In the genomic region with DNA sequence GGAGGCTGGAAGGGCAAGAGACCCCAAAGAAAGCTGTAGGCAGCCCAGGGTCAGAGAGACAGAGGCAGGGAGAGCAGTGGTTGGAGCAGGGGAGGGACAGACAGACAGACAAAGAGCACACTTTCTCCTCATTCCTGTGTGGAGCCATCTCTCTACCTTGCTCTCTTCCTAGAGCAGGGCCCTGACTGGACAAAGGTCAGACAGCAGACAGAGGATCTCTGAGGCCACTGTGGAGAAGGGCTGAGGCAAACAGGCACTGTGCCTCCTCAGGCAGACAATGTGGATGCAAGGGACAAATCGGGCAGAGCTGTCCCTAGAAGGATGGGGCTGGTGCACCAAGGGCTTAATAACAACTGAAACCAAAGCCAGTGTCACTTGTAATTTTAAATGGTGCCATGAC, we compare ENCODE assay signal across 16 mouse cellular contexts.
DNase-seq lines count a peak whose midpoint lies in the region.
"Had no signal": no experiment of that assay in that cellular context is flagged by ENCODE, and none has a peak within 500 bp of the region (broad histone marks: within the 10 kb centered on the region; RNA-seq: fewer than 3 reads in every experiment).

No protein-coding gene starts in this region.

- peak; percentile 23 to 33 for DNase-seq in kidney, adult 8-10 months
- DNase-seq in kidney, adult 18-20 months: no peak
- DNase-seq in kidney, postnatal 36 days: peak; percentile 35 to 40
- no peak for DNase-seq in kidney, postnatal 14 days
- DNase-seq in yolk sac, embryonic 10.5 days (ENCODE audit: low spot score): peak; percentile 31
- no peak for DNase-seq in retina, embryonic 14.5 days (ENCODE audit: low spot score)
- DNase-seq: adrenal gland, adult 2 months; adrenal gland, postnatal 14 days; cerebellum, adult 11 months; cerebellum, adult 2 months; cerebellum, adult 9-11 months; cerebellum, postnatal 25 days; gastrocnemius, postnatal 25 days; heart, adult 18-20 months; heart, postnatal 10 days; heart, postnatal 36 days had no signal

Comparison
In these comparisons a context has a peak if more than half of its experiments do, and no peak if none do; other contexts are left out.
1. DNase-seq: peak in kidney, adult 8-10 months (2 of 2), kidney, postnatal 36 days (2 of 2) and yolk sac, embryonic 10.5 days (single experiment); none in kidney, adult 18-20 months (single experiment), kidney, postnatal 14 days (single experiment) and retina, embryonic 14.5 days (single experiment).